Mouse (Mus musculus) thymus, adult 2 months (tissue): ENCODE data around the gene Gm7247.

Experiments
- CTCF ChIP-seq: fragments of 200-500 bp; IDR thresholded peaks from 2 replicates; pipeline ENCODE4 v1.5.1; 2012; ENCODE audit warnings: mild to moderate bottlenecking, control low read depth, low read length, moderate library complexity, borderline replicate concordance; ENCODE audit not compliant: control insufficient read depth, poor library complexity, insufficient read depth; ENCODE audit errors: extremely low read depth
- POLR2A ChIP-seq: fragments of 200-500 bp; IDR thresholded peaks from 2 replicates; pipeline ENCODE4 v1.6.1; 2012; ENCODE audit warnings: mild to moderate bottlenecking, low read length, control low read depth, moderate library complexity; ENCODE audit not compliant: control insufficient read depth, poor library complexity, insufficient read depth; ENCODE audit errors: extremely low read depth

DNA sequence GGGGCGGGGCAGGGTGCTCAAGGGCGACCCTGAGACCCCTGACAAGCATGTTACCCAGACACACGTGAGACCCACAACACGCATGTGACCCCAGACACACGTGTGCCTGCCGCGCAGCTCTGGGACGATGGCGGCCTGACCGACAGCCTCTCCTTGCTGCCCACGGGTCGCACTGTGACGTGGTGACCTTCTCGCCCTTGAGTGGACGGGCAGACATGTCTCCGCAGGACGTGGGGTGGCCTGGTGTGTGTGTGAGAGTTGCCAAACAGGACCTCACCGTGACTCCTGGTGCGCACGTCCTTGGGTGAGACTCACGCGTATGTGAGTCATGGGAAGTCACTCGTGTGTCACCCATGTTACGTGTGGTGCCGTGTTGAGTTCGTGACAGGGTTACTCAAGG, 73.5 kb downstream of the Gm7247 start:
- no peak for TF ChIP-seq POLR2A
- no peak for TF ChIP-seq CTCF
